Mouse (Mus musculus) heart, embryonic 13.5 days (tissue): ENCODE results near the gene Pyroxd2. TPM values are rescaled to one million over a fixed set of nuclear protein-coding genes. Genes with fewer than 3 reads are reported as not detected.
"Not testable (repeated sequence)": the region's sequence is repeated elsewhere in the genome, so short reads cannot be mapped to it uniquely, and the experiment has no call there.

ENCODE experiments used
- ATAC-seq: fragments of 200-750 bp; cut with Nextera tagmentation; 2 replicates; pipeline ENCODE4 v1.8.0; 2017; ENCODE audit warnings: moderate TSS enrichment; ENCODE audit not compliant: insufficient number of reproducible peaks, low FRiP score, low TSS enrichment; ENCODE audit errors: extremely low read depth
- H3K27ac ChIP-seq: fragments of 300-500 bp; sonication (generic); replicated peaks from 2 replicates; pipeline ENCODE4 v1.5.1; 2015; ENCODE audit warnings: moderate library complexity, mild to moderate bottlenecking, inconsistent platforms
- H3K27me3 ChIP-seq: fragments of 300-500 bp; sonication (generic); replicated peaks from 2 replicates; pipeline ENCODE4 v1.6.1; 2015; ENCODE audit warnings: mild to moderate bottlenecking, inconsistent platforms
- H3K36me3 ChIP-seq: fragments of 300-500 bp; sonication (generic); 2 replicates; pipeline ENCODE4 v1.6.1; 2015; ENCODE audit warnings: mild to moderate bottlenecking, inconsistent platforms
- H3K4me1 ChIP-seq: fragments of 300-500 bp; sonication (generic); 2 replicates; pipeline ENCODE4 v1.6.1; 2015; ENCODE audit warnings: inconsistent platforms
- H3K4me2 ChIP-seq: fragments of 300-500 bp; sonication (generic); 2 replicates; pipeline ENCODE4 v1.6.1; 2015; ENCODE audit warnings: inconsistent platforms, mild to moderate bottlenecking, moderate library complexity
- H3K4me3 ChIP-seq: fragments of 300-500 bp; sonication (generic); 2 replicates; pipeline ENCODE4 v1.5.1; 2015; ENCODE audit warnings: moderate library complexity, mild to moderate bottlenecking, inconsistent platforms
- H3K9ac ChIP-seq: fragments of 300-500 bp; sonication (generic); 2 replicates; pipeline ENCODE4 v1.6.1; 2015; ENCODE audit warnings: inconsistent platforms, mild to moderate bottlenecking, moderate library complexity
- H3K9me3 ChIP-seq: fragments of 300-500 bp; sonication (generic); 2 replicates; pipeline ENCODE4 v1.6.1; 2016; ENCODE audit warnings: inconsistent platforms
- WGBS: fragments of 180-500 bp; shearing (Covaris S2); methylation state at CpG from one replicate; pipeline ENCODE4 v1.1.7; 2015; ENCODE audit warnings: mixed read lengths; 5-methylcytosine and 5-hydroxymethylcytosine counted together
- polyA plus RNA-seq: library from polyadenylated mRNA; unstranded; fragments of >200 nt; fragmentation: Nextera tagmentation; extraction: Ambion mirVana; gene quantifications from 2 replicates; pipeline ENCODE4 v1.2.1, GENCODE M21; 2015

Pyroxd2 gene
- polyA plus RNA-seq: 4.2 and 4.8 TPM in 2 replicates

- H3K4me3 ChIP-seq: peak within 1 kb of the TSS; percentile 55
- H3K4me2 ChIP-seq: peak within 1 kb of the TSS; percentile 75
- WGBS: 3% methylated on average over 22 of the region's 22 CpGs
- H3K4me1 ChIP-seq: peaks cover 64% of the 10 kb centered on the region
- no peaks in the 10 kb centered on the region for H3K27me3 ChIP-seq
- no peaks in the 10 kb centered on the region for H3K9me3 ChIP-seq
- no peaks in the 10 kb centered on the region for H3K36me3 ChIP-seq
- peak within 1 kb of the TSS; percentile 97 for H3K27ac ChIP-seq
- peak within 1 kb of the TSS; percentile 88 for H3K9ac ChIP-seq
- peak; percentile 70 for ATAC-seq
These were observed at the start of gene Pyroxd2 for GRCm38 (mm10) chr19:42752363-42752931. Pyroxd2 (minus strand) TSS chr19:42752775.

- H3K4me3 ChIP-seq: no peak overlapping the region
- H3K27ac ChIP-seq: no peak overlapping the region
- H3K9ac ChIP-seq: no peak overlapping the region
- H3K4me2 ChIP-seq: no peak overlapping the region
- H3K27me3 ChIP-seq: peaks cover 24% of the 10 kb centered on the region
- no peaks in the 10 kb centered on the region for H3K36me3 ChIP-seq
- WGBS: 56% methylated on average over 2 of the region's 2 CpGs
- no peaks in the 10 kb centered on the region for H3K9me3 ChIP-seq
- peaks cover 3% of the 10 kb centered on the region for H3K4me1 ChIP-seq
- ATAC-seq: no peak
These were observed 45.3 kb upstream of the Pyroxd2 start for GRCm38 (mm10) chr19:42797866-42798265.

- Histone ChIP-seq H3K9me3 (no peaks in the 10 kb centered on the region), H3K4me3 (peak overlapping the region; percentile 51), H3K36me3 (no peaks in the 10 kb centered on the region), H3K4me1 (peaks cover 3% of the 10 kb centered on the region), H3K9ac (peak overlapping the region; percentile 78), H3K27ac (no peak overlapping the region), H3K4me2 (peak overlapping the region; percentile 93), H3K27me3 (peaks cover 25% of the 10 kb centered on the region)
- ATAC-seq: no peak
- 33% methylated on average over 9 of the region's 9 CpGs for WGBS
These were observed 43.2 kb upstream of the Pyroxd2 start for GRCm38 (mm10) chr19:42795801-42796200.

- H3K4me2 ChIP-seq: peak overlapping the region; percentile 93
- H3K36me3 ChIP-seq: no peaks in the 10 kb centered on the region
- ATAC-seq: no peak
- no peak overlapping the region for H3K27ac ChIP-seq
- peaks cover 3% of the 10 kb centered on the region for H3K4me1 ChIP-seq
- H3K9ac ChIP-seq: peak overlapping the region; percentile 78
- H3K27me3 ChIP-seq: peaks cover 25% of the 10 kb centered on the region
- no peaks in the 10 kb centered on the region for H3K9me3 ChIP-seq
- 2% methylated on average over 31 of the region's 31 CpGs for WGBS
- peak overlapping the region; percentile 51 for H3K4me3 ChIP-seq
These were observed 42.5 kb upstream of the Pyroxd2 start for GRCm38 (mm10) chr19:42794914-42795613.

DNA sequence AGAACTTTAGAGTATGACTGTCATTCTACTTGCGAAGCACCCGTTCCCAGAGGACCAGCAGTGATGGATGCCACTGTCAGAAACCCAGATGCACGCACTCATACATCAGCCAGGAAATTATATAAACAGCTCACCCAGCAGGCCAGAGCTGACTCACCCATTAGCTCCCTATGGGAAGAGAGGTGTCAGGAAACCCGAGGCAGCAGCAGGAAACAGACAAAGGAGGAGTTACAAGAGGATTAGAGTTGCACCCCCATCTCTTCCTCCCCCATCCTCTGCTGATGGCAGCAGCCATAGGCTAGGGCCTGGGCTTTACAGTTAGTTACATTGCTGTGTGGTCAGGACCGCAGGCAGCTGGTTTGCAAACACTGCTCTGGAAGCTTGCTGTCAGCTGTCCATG, 35.7 kb upstream of the Pyroxd2 start:
- Histone ChIP-seq H3K4me1 (peaks cover 8% of the 10 kb centered on the region; the same call in 1 of the 2 replicates), H3K4me2 (no peak overlapping the region), H3K9ac (no peak overlapping the region), H3K9me3 (no peaks in the 10 kb centered on the region), H3K27ac (no peak overlapping the region), H3K4me3 (no peak overlapping the region), H3K36me3 (no peaks in the 10 kb centered on the region), H3K27me3 (peaks cover 31% of the 10 kb centered on the region)
- no peak for ATAC-seq
- 42% methylated on average over 5 of the region's 5 CpGs for WGBS

DNA sequence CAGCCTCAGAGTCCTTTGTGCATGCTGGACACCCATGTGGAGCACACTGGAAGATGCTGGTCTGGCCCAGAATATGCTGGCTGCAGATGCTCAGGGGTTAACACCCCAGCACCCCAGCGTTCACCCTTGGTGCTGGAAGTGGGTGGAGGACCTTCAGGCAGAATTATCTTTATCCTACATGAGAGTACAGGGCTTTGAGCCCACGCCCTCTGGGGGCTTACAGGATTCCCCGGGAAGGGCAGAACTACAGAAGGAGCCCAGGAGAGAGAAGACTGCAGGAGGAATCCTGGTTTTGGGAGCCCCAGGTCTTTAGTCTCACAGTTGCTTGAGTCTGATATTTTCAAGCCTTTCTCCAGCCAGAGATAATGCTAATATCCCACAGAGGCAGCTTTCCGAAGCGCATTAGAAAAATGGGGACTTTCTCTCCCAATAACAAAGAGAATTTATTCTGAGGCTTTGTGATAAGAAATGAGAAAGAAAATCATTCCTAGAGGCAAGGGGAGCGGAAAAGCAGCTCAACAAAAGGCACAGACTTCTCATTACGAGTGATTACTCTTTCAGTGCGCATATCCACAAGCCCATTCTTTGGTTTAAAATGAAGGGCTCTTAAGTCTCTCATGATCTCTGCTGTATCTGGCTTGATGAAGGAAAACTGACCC, 33.1 kb upstream of the Pyroxd2 start:
- no peak overlapping the region for H3K27ac ChIP-seq
- WGBS: 46% methylated on average over 8 of the region's 8 CpGs
- no peak overlapping the region for H3K4me3 ChIP-seq

DNA sequence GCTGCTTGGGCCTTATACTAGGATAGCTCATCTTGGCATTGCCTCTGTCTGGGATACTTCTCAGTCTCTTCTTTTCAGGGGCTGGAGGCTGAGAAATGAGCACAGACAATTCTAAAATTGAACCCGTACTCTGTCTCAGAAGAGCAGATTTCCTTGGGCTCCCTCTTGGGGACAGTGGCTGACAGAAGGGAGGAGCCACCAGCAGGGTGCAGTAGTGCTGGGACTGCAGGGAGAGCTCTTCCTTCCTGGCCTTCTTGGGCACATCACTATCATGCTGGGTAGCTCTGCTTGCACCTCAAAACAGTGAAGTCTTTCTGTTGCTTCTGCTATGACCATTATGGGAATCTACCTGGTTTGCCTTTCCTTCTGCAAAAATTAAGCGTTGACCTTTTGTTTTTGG, 32.6 kb upstream of the Pyroxd2 start:
- 27% methylated on average over 2 of the region's 2 CpGs for WGBS

More for the DNA sequence above, 33.1 kb upstream of the Pyroxd2 start:
- Histone ChIP-seq H3K4me1 (peaks cover 8% of the 10 kb centered on the region; the same call in 1 of the 2 replicates), H3K9ac (no peak overlapping the region), H3K36me3 (no peaks in the 10 kb centered on the region), H3K4me2 (no peak overlapping the region), H3K27me3 (peaks cover 28% of the 10 kb centered on the region), H3K9me3 (no peaks in the 10 kb centered on the region)
- ATAC-seq: no peak

DNA sequence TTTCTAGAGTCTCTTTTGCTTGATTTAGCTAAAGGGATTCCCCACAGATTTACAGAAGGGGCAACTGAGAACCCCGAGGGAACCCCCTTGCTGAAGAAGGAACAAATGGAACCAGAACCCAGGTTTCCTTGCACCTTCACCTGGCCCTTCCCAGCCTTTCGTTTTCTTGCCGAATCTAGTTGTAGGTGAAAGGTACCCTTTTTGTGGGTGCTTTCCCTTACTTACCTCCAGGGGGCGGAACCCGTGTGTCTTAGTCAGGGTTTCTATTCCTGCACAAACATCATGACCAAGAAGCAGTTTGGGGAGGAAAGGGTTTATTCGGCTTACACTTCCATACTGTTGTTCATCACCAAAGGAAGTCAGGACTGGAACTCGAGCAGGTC, 27.6 kb upstream of the Pyroxd2 start:
- H3K4me1 ChIP-seq: peaks cover 13% of the 10 kb centered on the region
- peak overlapping the region; percentile 77 for H3K4me3 ChIP-seq
- H3K9me3 ChIP-seq, H3K27me3 ChIP-seq, ATAC-seq: not testable (repeated sequence)
- H3K9ac ChIP-seq: peak overlapping the region; percentile 84
- H3K4me2 ChIP-seq: peak overlapping the region; percentile 76
- WGBS: 44% methylated on average over 7 of the region's 7 CpGs
- peak overlapping the region; percentile 75 for H3K27ac ChIP-seq
- H3K36me3 ChIP-seq: peaks cover 14% of the 10 kb centered on the region; the same call in 1 of the 2 replicates

More for the DNA sequence above, 32.6 kb upstream of the Pyroxd2 start:
- Histone ChIP-seq H3K36me3 (no peaks in the 10 kb centered on the region), H3K27ac (no peak overlapping the region), H3K4me1 (peaks cover 9% of the 10 kb centered on the region), H3K27me3 (peaks cover 28% of the 10 kb centered on the region), H3K4me3 (no peak overlapping the region), H3K9me3 (no peaks in the 10 kb centered on the region), H3K9ac (no peak overlapping the region), H3K4me2 (no peak overlapping the region)
- ATAC-seq: no peak

GRCm38 (mm10) chr19:42779531-42780155, 27.1 kb upstream of the Pyroxd2 start, which contains the start of gene Hps1:
Hps1 (minus strand) TSS chr19:42779978.
- H3K9ac ChIP-seq: peak within 1 kb of the TSS; percentile 84
- H3K4me2 ChIP-seq: peak within 1 kb of the TSS; percentile 76
- H3K4me1 ChIP-seq: peaks cover 13% of the 10 kb centered on the region
- ATAC-seq: peak; percentile 92
- under 1% methylated on average over 43 of the region's 43 CpGs for WGBS
- H3K36me3 ChIP-seq: peaks cover 14% of the 10 kb centered on the region; the same call in 1 of the 2 replicates
- peak within 1 kb of the TSS; percentile 75 for H3K27ac ChIP-seq
- H3K27me3 ChIP-seq: peaks cover 2% of the 10 kb centered on the region; the same call in 1 of the 2 replicates
- H3K9me3 ChIP-seq: no peaks in the 10 kb centered on the region
- peak within 1 kb of the TSS; percentile 77 for H3K4me3 ChIP-seq

DNA sequence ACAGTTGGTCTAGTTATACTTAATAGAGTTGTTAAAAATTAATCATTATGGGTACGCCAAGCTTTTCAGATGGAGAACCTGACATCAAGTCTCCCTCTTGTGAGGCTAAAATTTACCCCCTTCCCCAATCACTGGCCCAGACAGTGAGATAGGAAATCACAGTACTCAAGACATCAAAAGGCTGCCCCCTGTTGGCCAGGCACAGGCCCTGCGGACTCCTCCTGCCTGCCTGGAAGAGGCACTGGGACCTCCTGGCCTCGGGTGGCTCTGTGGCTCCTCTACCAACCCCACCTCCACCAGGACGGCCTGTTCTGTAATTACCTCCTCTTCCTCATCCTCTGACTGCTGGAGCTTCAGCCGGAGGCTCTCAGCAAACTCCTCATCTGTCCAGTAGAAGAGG, 25.2 kb upstream of the Pyroxd2 start:
- WGBS: 78% methylated on average over 5 of the region's 5 CpGs
- no peaks in the 10 kb centered on the region for H3K9me3 ChIP-seq
- ATAC-seq: no peak

GRCm38 (mm10) chr19:42776813-42777212, 24.2 kb upstream of the Pyroxd2 start:
- WGBS: 94% methylated on average over 1 of the region's 1 CpGs
- H3K27me3 ChIP-seq: no peaks in the 10 kb centered on the region
- H3K27ac ChIP-seq: no peak overlapping the region
- no peak overlapping the region for H3K9ac ChIP-seq
- peaks cover 14% of the 10 kb centered on the region; the same call in 1 of the 2 replicates for H3K36me3 ChIP-seq
- H3K4me1 ChIP-seq: peaks cover 13% of the 10 kb centered on the region
- no peak overlapping the region for H3K4me2 ChIP-seq
- no peak overlapping the region for H3K4me3 ChIP-seq
- no peaks in the 10 kb centered on the region for H3K9me3 ChIP-seq
- no peak for ATAC-seq

More for the DNA sequence above, 25.2 kb upstream of the Pyroxd2 start:
- no peak overlapping the region for H3K4me2 ChIP-seq
- no peaks in the 10 kb centered on the region for H3K27me3 ChIP-seq
- H3K27ac ChIP-seq: no peak overlapping the region
- H3K4me3 ChIP-seq: no peak overlapping the region
- peaks cover 13% of the 10 kb centered on the region for H3K4me1 ChIP-seq
- peaks cover 14% of the 10 kb centered on the region; the same call in 1 of the 2 replicates for H3K36me3 ChIP-seq
- no peak overlapping the region for H3K9ac ChIP-seq
